Mouse (Mus musculus): ENCODE measurements at regions not wholly inside any gene's neighbourhood (a gene's known extent, or its start where the extent isn't known, plus 50 kb on each side); places are given as distances from the start of the nearest gene placed in this dataset.
"Not testable (repeated sequence)": the region's sequence is repeated elsewhere in the genome, so short reads cannot be mapped to it uniquely, and the experiment has no call there.

DNA sequence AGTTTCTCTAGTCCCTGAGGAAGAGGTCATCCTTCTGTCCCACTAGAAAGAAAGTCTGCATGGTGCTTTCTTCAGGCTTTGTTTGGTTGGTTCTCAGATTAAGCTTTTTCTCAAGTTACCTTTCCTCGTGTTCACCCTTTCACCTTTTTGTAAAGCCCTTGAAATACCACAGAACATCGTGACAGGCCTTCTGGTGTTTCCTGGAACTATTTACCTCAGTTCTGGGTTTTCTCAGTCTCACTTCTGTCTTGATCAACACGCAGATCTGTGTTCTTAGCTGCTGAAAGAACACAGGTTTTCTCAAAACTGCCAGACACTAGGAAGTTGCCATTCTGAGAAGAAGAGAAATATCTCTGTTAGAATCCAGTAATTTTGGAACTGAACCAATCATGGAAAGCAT is 255.8 kb downstream of the Nfkbiz start:
- no peak for DNase-seq (ENCODE audit: low spot score in 2 of 2)

DNA sequence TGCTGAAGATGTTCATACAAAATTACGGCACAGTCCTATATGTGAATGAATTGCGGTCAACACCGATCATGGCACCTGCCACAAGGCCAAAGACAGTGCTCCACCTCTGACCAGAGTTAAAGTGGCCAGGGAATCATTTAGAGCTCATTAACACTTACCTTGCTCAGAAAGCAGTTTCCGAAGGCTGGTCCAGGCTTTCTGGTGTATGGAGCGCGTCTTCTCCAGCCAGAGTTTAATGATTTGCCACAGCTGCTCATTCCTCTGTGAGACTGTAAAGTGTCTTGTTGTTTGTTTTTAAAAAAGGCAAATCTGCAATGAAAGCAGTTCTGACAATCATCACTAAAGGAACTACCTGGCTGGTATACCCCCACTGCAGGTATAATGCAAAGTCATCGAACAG is 256.7 kb downstream of the Nfkbiz start:
- DNase-seq (ENCODE audit: low spot score in 2 of 2), result no peak

GRCm38 (mm10) chr16:55580827-55581226 is 257.9 kb downstream of the Nfkbiz start:
- DNase-seq (ENCODE audit: low spot score in 2 of 2), result no peak

DNA sequence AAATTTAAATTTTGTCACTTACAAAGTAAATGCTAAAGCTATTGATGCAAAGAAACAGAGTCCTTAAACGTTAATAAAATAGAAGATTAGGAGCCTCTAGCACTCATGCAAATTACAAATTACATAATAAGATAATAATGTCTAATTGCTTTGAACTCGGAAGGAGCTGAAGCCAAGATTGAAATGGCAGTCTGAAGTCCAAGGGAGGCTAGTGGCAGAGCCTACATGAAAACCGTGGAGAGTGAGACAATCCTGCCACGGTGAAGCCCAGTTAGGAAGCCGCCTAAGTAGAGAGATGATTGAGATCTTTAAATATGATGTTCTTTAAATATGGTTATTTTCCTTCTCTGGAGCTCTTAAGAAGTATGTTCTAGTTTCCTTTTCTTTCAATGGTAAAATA is 260.0 kb downstream of the Nfkbiz start:
- DNase-seq (ENCODE audit: low spot score in 2 of 2), result no peak

DNA sequence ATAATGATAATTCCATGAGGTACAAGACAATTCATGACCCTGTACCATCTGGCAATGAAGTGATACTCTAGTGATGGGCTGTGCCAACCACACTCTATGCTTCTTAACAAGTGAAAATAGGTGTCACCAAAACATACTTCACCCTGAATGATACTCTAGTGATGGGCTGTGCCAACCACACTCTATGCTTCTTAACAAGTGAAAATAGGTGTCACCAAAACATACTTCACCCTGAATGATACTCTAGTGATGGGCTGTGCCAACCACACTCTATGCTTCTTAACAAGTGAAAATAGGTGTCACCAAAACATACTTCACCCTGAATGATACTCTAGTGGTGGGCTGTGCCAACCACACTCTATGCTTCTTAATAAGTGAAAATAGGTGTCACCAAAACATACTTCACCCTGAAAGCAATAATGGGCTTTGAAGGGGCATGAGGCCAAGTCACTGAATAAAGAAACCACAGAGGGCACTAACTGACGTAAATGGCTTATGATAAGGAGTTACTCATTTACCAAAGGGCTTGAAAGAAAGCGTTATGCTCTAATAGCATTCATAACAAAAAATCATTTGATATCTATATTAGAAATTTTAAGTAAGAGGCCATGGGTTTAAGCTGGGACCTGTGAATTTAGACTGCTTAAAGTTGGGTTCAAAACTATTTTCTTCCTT is 263.0 kb downstream of the Nfkbiz start:
- not testable (repeated sequence) for DNase-seq (ENCODE audit: low spot score in 2 of 2)

- no peak for DNase-seq (ENCODE audit: low spot score in 2 of 2)
Observed at GRCm38 (mm10) chr16:55571106-55571505, 267.6 kb downstream of the Nfkbiz start.

GRCm38 (mm10) chr16:55570097-55570496 is 268.6 kb downstream of the Nfkbiz start:
- no peak for DNase-seq (ENCODE audit: low spot score in 2 of 2)

GRCm38 (mm10) chr16:55555821-55556535 is 258.2 kb upstream of the Zpld1 start:
- no peak for DNase-seq (ENCODE audit: low spot score in 2 of 2)

GRCm38 (mm10) chr16:55555224-55555623 is 257.4 kb upstream of the Zpld1 start:
- no peak for DNase-seq (ENCODE audit: low spot score in 2 of 2)

DNA sequence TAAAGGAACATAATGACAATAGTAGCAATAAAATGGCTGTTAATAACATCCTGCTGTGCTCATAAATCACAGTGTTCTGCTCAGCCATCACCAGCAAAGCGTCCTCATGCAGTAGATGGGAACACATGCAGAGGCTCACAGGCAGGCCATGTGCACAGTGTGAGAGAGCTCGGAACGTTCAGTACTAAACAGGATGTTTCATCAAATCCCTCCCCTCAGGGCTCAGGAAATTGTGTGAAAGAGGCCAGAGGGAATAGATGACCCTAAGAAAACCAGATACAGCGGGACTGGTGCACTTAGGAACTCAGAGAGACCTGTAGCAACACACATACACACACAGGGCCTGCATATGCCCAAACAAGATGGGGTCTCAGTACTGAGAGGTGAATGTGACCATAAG is 256.1 kb upstream of the Zpld1 start:
- DNase-seq (ENCODE audit: low spot score in 2 of 2), result no peak

GRCm38 (mm10) chr16:55551348-55551747 is 253.6 kb upstream of the Zpld1 start:
- DNase-seq (ENCODE audit: low spot score in 2 of 2), result no peak

DNA sequence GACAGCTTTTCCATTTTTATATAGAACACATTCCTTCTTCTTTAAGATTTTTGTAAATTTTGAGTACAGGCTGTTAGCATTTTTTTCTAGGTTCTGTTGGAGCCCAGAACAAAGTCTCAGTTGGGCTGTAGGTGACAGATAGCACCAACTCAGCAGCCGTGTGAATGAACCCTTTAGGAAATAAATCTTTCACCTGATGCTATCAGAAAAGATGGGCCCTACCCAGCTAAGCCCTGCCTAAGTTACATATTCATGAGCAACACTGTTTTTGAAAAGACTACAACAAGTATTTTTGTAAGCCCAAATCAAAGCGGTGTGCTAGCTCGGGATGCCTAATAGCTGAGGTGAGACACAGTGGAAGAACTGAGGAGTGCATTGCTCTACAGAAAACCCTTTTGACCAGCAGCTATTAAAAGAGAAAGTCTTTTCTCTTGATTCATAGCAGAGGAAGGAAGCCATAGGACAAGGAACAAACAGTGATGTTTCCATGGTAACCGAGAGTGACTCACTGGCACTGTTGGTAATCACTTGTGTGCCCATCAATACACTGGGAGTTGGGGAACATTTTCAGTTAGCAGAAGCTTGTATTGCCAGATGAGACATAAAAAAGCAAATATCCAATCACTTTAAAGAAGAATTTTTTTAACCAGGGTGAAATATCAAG is 253.0 kb upstream of the Zpld1 start:
- DNase-seq (ENCODE audit: low spot score in 2 of 2), result no peak

GRCm38 (mm10) chr16:55547095-55547494 is 249.3 kb upstream of the Zpld1 start:
- DNase-seq (ENCODE audit: low spot score in 2 of 2), result no peak

- no peak for DNase-seq (ENCODE audit: low spot score in 2 of 2)
Observed at GRCm38 (mm10) chr16:55540336-55541015, 242.7 kb upstream of the Zpld1 start.

DNA sequence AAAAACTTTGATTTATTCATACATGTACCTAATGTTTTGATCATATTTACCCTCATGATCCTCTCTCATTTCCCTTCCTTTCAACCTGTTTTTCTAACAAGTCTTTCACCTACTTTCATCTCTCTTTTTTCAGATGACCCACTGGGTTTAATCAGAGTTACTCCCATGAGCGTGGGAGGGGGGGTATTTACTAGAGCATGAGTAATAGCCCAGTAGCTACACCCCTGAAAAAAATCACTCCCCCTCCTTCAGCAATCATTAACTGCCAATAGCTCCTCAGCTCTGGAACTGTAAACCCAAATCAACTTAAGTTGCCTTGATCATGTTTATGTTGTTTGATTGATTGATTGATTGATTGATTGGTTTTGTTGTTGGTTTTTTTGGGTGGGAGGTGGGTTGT is 241.4 kb upstream of the Zpld1 start:
- no peak for DNase-seq (ENCODE audit: low spot score in 2 of 2)

- DNase-seq (ENCODE audit: low spot score in 2 of 2), result no peak
Observed at GRCm38 (mm10) chr16:55537548-55537947, 239.8 kb upstream of the Zpld1 start.

DNA sequence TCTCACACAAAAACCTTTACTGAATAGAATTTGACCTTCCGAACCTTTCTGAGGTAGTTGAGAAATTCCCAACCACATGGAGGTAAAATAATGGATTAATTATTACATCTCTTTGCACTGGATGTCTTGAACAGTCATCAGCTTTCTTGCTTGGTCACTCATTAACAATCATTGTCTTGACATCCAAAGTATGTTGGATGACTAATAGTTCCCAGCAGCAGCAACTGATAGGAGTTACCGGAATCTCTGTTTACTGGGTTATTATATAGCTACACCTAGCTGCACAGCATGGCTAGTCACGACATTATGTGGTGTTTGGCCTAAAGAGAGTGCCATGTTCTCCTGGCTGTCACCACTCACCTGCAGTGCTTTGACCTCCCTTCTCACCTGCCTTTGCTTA is 234.9 kb upstream of the Zpld1 start:
- no peak for DNase-seq (ENCODE audit: low spot score in 2 of 2)

DNA sequence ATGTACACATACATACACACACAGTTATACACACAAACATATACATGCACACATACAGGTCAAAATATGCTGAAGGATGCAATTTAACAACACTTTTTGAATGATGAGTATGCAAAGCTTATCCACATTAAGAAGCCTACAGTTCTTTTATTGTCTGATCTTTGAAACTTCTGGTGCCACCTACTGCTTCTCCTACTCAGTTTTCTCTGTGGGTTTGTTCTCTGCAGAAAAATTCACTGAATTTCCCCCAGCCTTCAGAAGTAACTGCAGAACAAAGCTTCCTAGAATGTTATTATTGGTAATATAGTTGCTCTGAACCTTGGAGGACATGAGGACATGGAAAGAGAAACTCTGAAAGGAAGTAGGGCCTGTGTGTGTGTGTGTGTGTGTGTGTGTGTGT is 233.1 kb upstream of the Zpld1 start:
- DNase-seq (ENCODE audit: low spot score in 2 of 2), result no peak

DNA sequence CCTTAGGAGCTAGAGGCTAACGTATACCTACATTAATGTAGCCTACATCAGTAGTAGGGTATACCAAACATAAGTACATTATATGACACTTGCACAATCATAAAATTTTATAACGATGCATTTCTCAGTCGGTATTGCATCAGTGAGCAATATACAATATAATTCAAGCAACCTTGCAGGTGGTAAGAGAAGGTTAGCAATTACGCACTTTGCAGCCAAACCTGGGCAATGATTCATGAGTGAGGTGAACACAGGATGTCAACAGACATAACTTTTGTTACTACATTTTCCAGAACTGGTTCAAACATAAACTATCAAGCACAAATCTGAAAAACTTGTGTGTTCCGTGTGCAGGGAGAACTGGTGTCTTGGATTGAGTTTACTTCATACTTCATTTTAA is 229.9 kb upstream of the Zpld1 start:
- no peak for DNase-seq (ENCODE audit: low spot score in 2 of 2)

- peak; percentile 58 to 69 for DNase-seq (ENCODE audit: low spot score in 2 of 2)
Observed at GRCm38 (mm10) chr16:55526230-55526842, 228.6 kb upstream of the Zpld1 start.

GRCm38 (mm10) chr16:55523264-55523663 is 225.5 kb upstream of the Zpld1 start:
- DNase-seq (ENCODE audit: low spot score in 2 of 2), result no peak

- no peak for DNase-seq (ENCODE audit: low spot score in 2 of 2)
Observed at GRCm38 (mm10) chr16:55522283-55522682, 224.5 kb upstream of the Zpld1 start.
